Mouse (Mus musculus) embryonic facial prominence, embryonic 11.5 days (tissue): Measurements from ENCODE around the gene Mansc4. TPM values are rescaled to one million over a fixed set of nuclear protein-coding genes. Genes with fewer than 3 reads are reported as not detected.

Experiments used
- ATAC-seq: fragments of 200-750 bp; cut with Nextera tagmentation; replicated peaks from 2 replicates; pipeline ENCODE4 v1.8.0; 2017; ENCODE audit warnings: low read depth; ENCODE audit not compliant: insufficient number of reproducible peaks, low FRiP score, low TSS enrichment
- DNase-seq: peaks from one replicate; pipeline ENCODE4 v3.0.0-alpha.2; 2015; ENCODE audit warnings: low spot score
- H3K27ac ChIP-seq: fragments of 300-500 bp; sonication (generic); replicated peaks from 2 replicates; pipeline ENCODE4 v1.5.1; 2014; ENCODE audit warnings: mild to moderate bottlenecking, low read depth, low read length, control low read depth
- H3K27me3 ChIP-seq: fragments of 300-500 bp; sonication (generic); 2 replicates; pipeline ENCODE4 v1.6.1; 2014; ENCODE audit warnings: mild to moderate bottlenecking, low read length, moderate library complexity, mixed read lengths; ENCODE audit not compliant: control insufficient read depth, insufficient read depth
- H3K36me3 ChIP-seq: fragments of 300-500 bp; sonication (generic); replicated peaks from 2 replicates; pipeline ENCODE4 v1.6.1; 2014; ENCODE audit warnings: low read depth, mild to moderate bottlenecking, low read length, moderate library complexity, mixed read lengths; ENCODE audit not compliant: control insufficient read depth, insufficient read depth
- H3K4me1 ChIP-seq: fragments of 300-500 bp; sonication (generic); 2 replicates; pipeline ENCODE4 v1.6.1; 2014; ENCODE audit warnings: low read length, mixed read lengths; ENCODE audit not compliant: control insufficient read depth, insufficient read depth
- H3K4me2 ChIP-seq: fragments of 300-500 bp; sonication (generic); 2 replicates; pipeline ENCODE4 v1.6.1; 2014; ENCODE audit warnings: low read depth, mild to moderate bottlenecking, control low read depth, low read length, moderate library complexity
- H3K4me3 ChIP-seq: fragments of 300-500 bp; sonication (generic); 2 replicates; pipeline ENCODE4 v1.5.1; 2014; ENCODE audit warnings: low read depth, low read length, control low read depth
- H3K9ac ChIP-seq: fragments of 300-500 bp; sonication (generic); replicated peaks from 2 replicates; pipeline ENCODE4 v1.6.1; 2014; ENCODE audit warnings: mild to moderate bottlenecking, control low read depth, low read length
- H3K9me3 ChIP-seq: fragments of 300-500 bp; sonication (generic); replicated peaks from 2 replicates; pipeline ENCODE4 v1.6.1; 2016; ENCODE audit warnings: mild to moderate bottlenecking, low read length, inconsistent platforms, mixed read lengths; ENCODE audit not compliant: control insufficient read depth
- WGBS: fragments of 180-500 bp; shearing (Covaris S2); extraction: QIAGEN DNeasy Blood & Tissue Kit; methylation state at CpG from one replicate; pipeline ENCODE4 v1.1.7; 2014; 5-methylcytosine and 5-hydroxymethylcytosine counted together
- polyA plus RNA-seq: library from polyadenylated mRNA; unstranded; fragments of >200 nt; fragmentation: Nextera tagmentation; extraction: Ambion mirVana; gene quantifications from 2 replicates; pipeline ENCODE4 v1.2.1, GENCODE M21; 2014

Mansc4 gene
- polyA plus RNA-seq, 1 experiment from 2014 or later: 1.7 TPM

DNA sequence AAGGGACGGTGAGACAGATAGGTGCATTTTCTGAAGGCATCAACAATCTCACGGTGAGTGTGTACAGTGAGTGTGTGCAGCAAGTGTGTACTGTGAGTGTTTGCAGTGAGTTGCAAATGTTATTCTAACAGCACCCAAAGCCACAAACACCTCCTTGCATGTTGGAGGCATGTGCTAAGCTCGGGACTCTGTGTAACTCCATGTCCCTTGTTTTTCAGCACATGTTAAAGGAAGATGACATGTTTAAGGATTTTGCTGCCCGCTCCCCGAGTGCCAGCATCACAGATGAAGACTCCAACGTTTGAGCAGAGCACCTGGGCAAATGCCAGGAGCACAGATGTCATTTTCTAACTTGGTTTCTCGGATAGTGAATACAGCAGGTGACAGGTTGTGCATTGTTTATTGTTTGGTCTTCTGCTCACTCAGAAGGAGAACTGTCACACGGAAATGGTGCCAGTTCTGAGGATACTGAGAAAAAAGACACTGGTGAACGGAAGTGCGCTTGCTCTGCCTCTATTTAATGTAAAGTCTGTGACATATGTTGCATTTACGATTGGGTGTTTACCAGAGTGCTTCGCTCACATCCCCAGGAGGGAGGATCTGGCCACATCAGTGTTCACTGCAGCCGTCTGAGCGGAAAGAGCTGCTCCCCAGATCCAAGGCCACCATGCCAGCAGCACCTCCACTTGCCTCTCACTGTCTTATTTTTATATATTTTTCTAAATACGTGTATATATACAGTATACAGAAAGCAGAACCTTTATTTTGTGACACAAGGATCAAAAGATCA, 56.5 kb downstream of the Mansc4 start:
- no peaks in the 10 kb centered on the region for H3K4me1 ChIP-seq
- no peak overlapping the region for H3K9ac ChIP-seq
- no peaks in the 10 kb centered on the region for H3K36me3 ChIP-seq
- H3K27ac ChIP-seq: no peak overlapping the region
- DNase-seq (no peak), ATAC-seq (no peak)
- no peaks in the 10 kb centered on the region for H3K9me3 ChIP-seq
- H3K27me3 ChIP-seq: no peaks in the 10 kb centered on the region
- 90% methylated on average over 15 of the region's 15 CpGs for WGBS
- no peak overlapping the region for H3K4me3 ChIP-seq
- H3K4me2 ChIP-seq: no peak overlapping the region

DNA sequence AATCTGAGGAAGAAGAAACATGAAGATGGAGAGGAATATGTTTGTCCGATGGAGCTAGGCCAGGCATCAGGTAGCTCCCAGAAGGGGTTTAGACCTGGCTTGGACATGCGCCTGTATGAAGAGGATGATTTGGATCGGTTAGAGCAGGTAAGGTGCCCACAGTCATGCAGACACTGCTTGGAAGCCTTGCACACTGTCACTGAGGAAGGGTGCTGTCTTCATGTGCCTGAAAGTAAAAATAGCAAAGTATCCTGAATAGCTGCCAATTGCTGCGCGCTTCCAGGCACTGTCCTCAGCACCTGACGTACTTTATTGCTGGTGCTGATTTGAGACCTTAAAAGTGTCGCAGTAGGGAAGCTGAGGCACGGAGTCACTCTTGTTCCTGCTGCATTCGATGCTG, 57.2 kb downstream of the Mansc4 start:
- 93% methylated on average over 9 of the region's 9 CpGs for WGBS
- no peaks in the 10 kb centered on the region for H3K9me3 ChIP-seq
- H3K27ac ChIP-seq: no peak overlapping the region
- H3K36me3 ChIP-seq: no peaks in the 10 kb centered on the region
- no peak overlapping the region for H3K9ac ChIP-seq
- no peak overlapping the region for H3K4me3 ChIP-seq
- H3K27me3 ChIP-seq: no peaks in the 10 kb centered on the region
- H3K4me2 ChIP-seq: no peak overlapping the region
- no peak for ATAC-seq
- DNase-seq: no peak
- H3K4me1 ChIP-seq: no peaks in the 10 kb centered on the region

DNA sequence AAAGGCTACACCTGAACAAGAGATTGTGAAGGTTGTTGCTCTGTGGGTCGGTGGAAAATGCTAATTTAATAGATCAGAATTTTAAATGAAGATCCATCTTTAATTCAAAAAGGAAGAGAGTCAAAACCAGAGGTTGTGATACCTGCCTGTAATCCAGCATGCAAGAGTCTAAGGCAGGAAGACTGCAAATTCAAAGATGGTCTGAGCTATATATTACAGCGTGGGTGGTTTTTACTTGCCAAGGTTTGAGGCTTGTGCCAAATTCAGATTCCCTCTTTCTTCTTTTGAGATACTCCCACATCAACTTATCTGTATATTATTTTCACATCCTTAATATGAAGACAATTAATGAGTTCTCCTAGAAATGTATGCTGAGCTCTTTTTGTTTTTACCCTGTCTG, 58.4 kb downstream of the Mansc4 start:
- 80% methylated on average over 2 of the region's 2 CpGs for WGBS
- no peak overlapping the region for H3K27ac ChIP-seq
- H3K4me1 ChIP-seq: no peaks in the 10 kb centered on the region
- no peaks in the 10 kb centered on the region for H3K27me3 ChIP-seq
- H3K4me3 ChIP-seq: no peak overlapping the region
- no peak overlapping the region for H3K9ac ChIP-seq
- no peaks in the 10 kb centered on the region for H3K36me3 ChIP-seq
- no peak overlapping the region for H3K4me2 ChIP-seq
- no peaks in the 10 kb centered on the region for H3K9me3 ChIP-seq
- ATAC-seq: no peak
- DNase-seq: no peak

Other genes with a start within 250 kb of the Mansc4 start
- not detected in 2 replicates for gene Smco2, start 236.9 kb downstream of the Mansc4 start, polyA plus RNA-seq
- 43.7 and 45.7 TPM in 2 replicates for gene Ppfibp1, start 198.5 kb downstream of the Mansc4 start, polyA plus RNA-seq
- 0.07 TPM in 1 of 2 replicates, not detected in the other for gene 1700034J05Rik, start 132.6 kb downstream of the Mansc4 start, polyA plus RNA-seq
- gene Rep15, start 54.4 kb downstream of the Mansc4 start, polyA plus RNA-seq: 0.86 and 1.5 TPM in 2 replicates
- 100 and 109 TPM in 2 replicates for gene Mrps35, start 44.3 kb downstream of the Mansc4 start, polyA plus RNA-seq
- 11.9 and 12.7 TPM in 2 replicates for gene Klhl42, start 4.3 kb upstream of the Mansc4 start, polyA plus RNA-seq
- 2.8 and 4.1 TPM in 2 replicates for gene Pthlh, start 177.2 kb upstream of the Mansc4 start, polyA plus RNA-seq